Mouse (Mus musculus) midbrain, embryonic 15.5 days (tissue): ENCODE data around the gene Ttll9. TPM values are rescaled to one million over a fixed set of nuclear protein-coding genes. Genes with fewer than 3 reads are reported as not detected.

Source experiments
- ATAC-seq: fragments of 200-750 bp; cut with Nextera tagmentation; replicated peaks from 2 replicates; pipeline ENCODE4 v1.8.0; 2017; ENCODE audit warnings: moderate TSS enrichment
- H3K27ac ChIP-seq: fragments of 300-500 bp; sonication (generic); 2 replicates; pipeline ENCODE4 v1.5.1; 2015; ENCODE audit warnings: mild to moderate bottlenecking, inconsistent platforms
- H3K27me3 ChIP-seq: fragments of 300-500 bp; sonication (generic); replicated peaks from 2 replicates; pipeline ENCODE4 v1.6.1; 2015; ENCODE audit warnings: inconsistent platforms
- H3K36me3 ChIP-seq: fragments of 300-500 bp; sonication (generic); replicated peaks from 2 replicates; pipeline ENCODE4 v1.6.1; 2015; ENCODE audit warnings: inconsistent platforms
- H3K4me1 ChIP-seq: fragments of 300-500 bp; sonication (generic); 2 replicates; pipeline ENCODE4 v1.6.1; 2015; ENCODE audit warnings: inconsistent platforms
- H3K4me2 ChIP-seq: fragments of 300-500 bp; sonication (generic); 2 replicates; pipeline ENCODE4 v1.6.1; 2015; ENCODE audit warnings: inconsistent platforms, mild to moderate bottlenecking, moderate library complexity
- H3K4me3 ChIP-seq: fragments of 300-500 bp; sonication (generic); 2 replicates; pipeline ENCODE4 v1.5.1; 2015; ENCODE audit warnings: mild to moderate bottlenecking, inconsistent platforms
- H3K9ac ChIP-seq: fragments of 300-500 bp; sonication (generic); 2 replicates; pipeline ENCODE4 v1.6.1; 2015; ENCODE audit warnings: mild to moderate bottlenecking, inconsistent platforms
- H3K9me3 ChIP-seq: fragments of 300-500 bp; sonication (generic); 2 replicates; pipeline ENCODE4 v1.6.1; 2016; ENCODE audit warnings: inconsistent platforms
- WGBS: fragments of 180-500 bp; shearing (Covaris S2); methylation state at CpG from one replicate; pipeline ENCODE4 v1.1.7; 2015; ENCODE audit warnings: mixed read lengths; 5-methylcytosine and 5-hydroxymethylcytosine counted together
- polyA plus RNA-seq: library from polyadenylated mRNA; unstranded; fragments of >200 nt; fragmentation: Nextera tagmentation; extraction: Ambion mirVana; gene quantifications from 2 replicates; pipeline ENCODE4 v1.2.1, GENCODE M21; 2015

Ttll9 gene
- polyA plus RNA-seq, 1 experiment from 2014 or later: 8.8 TPM

DNA sequence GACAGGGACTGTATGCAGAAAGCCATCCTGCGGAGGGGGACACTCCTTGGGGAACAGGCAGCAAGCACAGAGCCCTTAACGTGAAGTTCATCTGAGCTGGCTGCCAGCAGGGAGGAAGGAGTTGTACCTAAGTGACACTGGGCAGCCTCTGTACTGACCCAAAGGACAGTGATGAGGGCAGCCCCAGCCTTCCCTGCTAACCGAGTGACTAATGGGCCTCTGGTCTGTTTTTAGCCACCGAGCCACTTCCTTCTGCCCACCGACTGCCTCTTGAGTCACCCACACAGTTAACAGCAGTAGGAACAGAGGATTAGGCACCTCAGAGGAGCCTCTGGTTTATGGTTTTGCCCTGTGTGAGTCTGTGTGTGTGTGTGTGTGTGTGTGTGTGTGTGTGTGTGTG is 34.9 kb upstream of the Ttll9 start:
- H3K27me3 ChIP-seq: no peaks in the 10 kb centered on the region
- WGBS: 68% methylated on average over 5 of the region's 5 CpGs
- H3K9me3 ChIP-seq: no peaks in the 10 kb centered on the region
- H3K4me1 ChIP-seq: no peaks in the 10 kb centered on the region
- H3K9ac ChIP-seq: no peak overlapping the region
- H3K4me3 ChIP-seq: no peak overlapping the region
- ATAC-seq: no peak
- H3K36me3 ChIP-seq: no peaks in the 10 kb centered on the region
- no peak overlapping the region for H3K27ac ChIP-seq
- H3K4me2 ChIP-seq: no peak overlapping the region

- Histone ChIP-seq H3K27ac (no peak overlapping the region), H3K9me3 (no peaks in the 10 kb centered on the region), H3K4me2 (no peak overlapping the region), H3K4me1 (no peaks in the 10 kb centered on the region), H3K27me3 (no peaks in the 10 kb centered on the region), H3K9ac (no peak overlapping the region), H3K36me3 (no peaks in the 10 kb centered on the region), H3K4me3 (no peak overlapping the region)
- WGBS: 57% methylated on average over 14 of the region's 14 CpGs
- no peak for ATAC-seq
Observed at GRCm38 (mm10) chr2:152928219-152928987, 33.9 kb upstream of the Ttll9 start.

- 71% methylated on average over 3 of the region's 3 CpGs for WGBS
- no peak for ATAC-seq
Observed at GRCm38 (mm10) chr2:152928988-152929370, 33.3 kb upstream of the Ttll9 start.

DNA sequence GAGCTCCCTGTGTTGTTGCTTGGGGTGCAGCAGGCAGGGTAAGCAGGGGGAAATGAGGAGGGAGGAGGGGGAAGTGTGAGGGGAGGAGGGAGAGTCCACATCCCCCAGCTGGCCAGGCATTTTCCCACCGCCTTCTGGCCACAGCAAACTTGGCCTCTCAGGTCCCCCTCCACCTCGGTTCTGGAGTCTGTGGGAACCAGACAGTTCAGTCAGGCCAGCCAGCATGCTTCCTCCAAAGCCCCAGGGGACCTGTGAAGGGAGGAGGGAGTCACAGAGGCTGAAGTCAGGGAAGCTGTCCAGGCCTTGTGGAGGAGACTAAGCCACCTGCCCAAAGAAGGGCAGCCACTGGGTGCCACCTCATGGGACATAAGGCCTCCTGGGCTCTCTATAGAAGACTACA is 32.0 kb upstream of the Ttll9 start:
- Histone ChIP-seq H3K9ac (no peak overlapping the region), H3K4me3 (no peak overlapping the region), H3K4me1 (no peaks in the 10 kb centered on the region), H3K4me2 (no peak overlapping the region), H3K9me3 (no peaks in the 10 kb centered on the region), H3K27me3 (no peaks in the 10 kb centered on the region), H3K36me3 (no peaks in the 10 kb centered on the region), H3K27ac (no peak overlapping the region)
- 41% methylated on average over 2 of the region's 2 CpGs for WGBS
- ATAC-seq: no peak

More at GRCm38 (mm10) chr2:152928988-152929370, 33.3 kb upstream of the Ttll9 start:
- H3K36me3 ChIP-seq: no peaks in the 10 kb centered on the region
- H3K4me2 ChIP-seq: no peak overlapping the region
- H3K27ac ChIP-seq: no peak overlapping the region
- H3K9ac ChIP-seq: no peak overlapping the region
- no peaks in the 10 kb centered on the region for H3K9me3 ChIP-seq
- no peaks in the 10 kb centered on the region for H3K4me1 ChIP-seq
- H3K27me3 ChIP-seq: no peaks in the 10 kb centered on the region
- H3K4me3 ChIP-seq: no peak overlapping the region

DNA sequence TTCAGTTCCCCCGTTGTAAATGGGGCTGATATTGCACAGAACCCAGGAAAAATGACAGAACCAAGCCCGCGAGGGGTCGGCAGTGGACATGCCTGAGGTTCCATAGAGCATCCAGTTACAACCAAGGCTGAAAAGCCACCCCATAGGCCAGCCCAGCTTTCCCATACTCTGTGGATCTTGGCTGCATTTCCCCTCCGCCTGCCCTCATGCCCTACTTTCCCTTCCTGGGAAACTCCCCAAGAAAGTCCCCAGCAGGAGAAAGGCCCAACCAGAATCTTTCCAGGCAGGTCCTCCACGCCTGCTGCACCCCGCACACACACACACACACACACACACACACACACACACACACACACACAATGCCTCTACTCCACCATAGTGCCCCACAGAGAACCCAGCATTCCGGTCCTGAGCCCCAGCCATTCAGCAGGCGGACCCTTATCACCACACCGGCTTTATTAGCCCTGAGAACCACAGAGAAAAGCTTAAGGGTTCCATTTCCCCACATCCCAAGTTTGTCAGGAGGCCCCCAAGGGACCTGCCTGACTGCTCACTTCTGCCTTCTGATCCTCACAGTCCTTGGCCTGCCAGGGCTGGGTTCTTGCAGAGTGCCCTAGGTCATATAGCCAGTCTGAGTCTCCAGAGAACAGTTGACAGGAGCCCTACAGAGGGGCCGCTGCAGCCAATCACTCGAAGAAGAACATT is 30.7 kb upstream of the Ttll9 start:
- no peaks in the 10 kb centered on the region for H3K36me3 ChIP-seq
- 0 out of 2 replicates have a peak, but pooled peaks cover 1% of the 10 kb centered on the region for H3K27me3 ChIP-seq
- no peak overlapping the region for H3K4me3 ChIP-seq
- 77% methylated on average over 12 of the region's 12 CpGs for WGBS
- H3K9ac ChIP-seq: no peak overlapping the region
- H3K27ac ChIP-seq: no peak overlapping the region
- no peaks in the 10 kb centered on the region for H3K9me3 ChIP-seq
- no peaks in the 10 kb centered on the region for H3K4me1 ChIP-seq
- no peak for ATAC-seq
- no peak overlapping the region for H3K4me2 ChIP-seq

DNA sequence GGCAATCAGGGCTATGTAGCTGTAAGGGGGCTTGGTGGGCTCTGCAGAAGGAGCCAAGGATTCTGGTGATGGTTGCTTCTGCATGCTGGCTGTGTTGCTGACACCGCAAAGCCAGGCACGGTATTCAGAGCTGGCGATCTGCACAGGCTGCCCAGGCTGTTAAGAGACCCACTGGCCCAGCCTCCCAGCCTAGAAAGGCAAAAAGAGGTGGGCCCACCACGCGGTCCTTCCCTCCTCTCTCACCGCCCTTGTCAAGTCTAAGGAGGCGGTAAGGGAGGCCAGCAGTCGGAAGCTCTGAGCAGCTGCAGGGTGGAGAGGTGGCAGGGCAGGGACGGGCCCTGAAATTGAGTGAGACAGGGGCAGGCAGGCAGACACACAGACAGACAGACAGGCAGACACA is 29.2 kb upstream of the Ttll9 start, which contains the start of gene Foxs1:
TSS of gene Foxs1 (minus strand) at position 161 of the 400 bp plus-strand sequence.
- no peaks in the 10 kb centered on the region for H3K9me3 ChIP-seq
- ATAC-seq: no peak
- no peak within 1 kb of the TSS for H3K4me3 ChIP-seq
- no peaks in the 10 kb centered on the region for H3K4me1 ChIP-seq
- 37% methylated on average over 9 of the region's 9 CpGs for WGBS
- H3K9ac ChIP-seq: no peak within 1 kb of the TSS
- H3K4me2 ChIP-seq: no peak within 1 kb of the TSS
- H3K36me3 ChIP-seq: no peaks in the 10 kb centered on the region
- 0 out of 2 replicates have a peak, but pooled peaks cover 3% of the 10 kb centered on the region for H3K27me3 ChIP-seq
- no peak within 1 kb of the TSS for H3K27ac ChIP-seq

GRCm38 (mm10) chr2:152933614-152934013 is 28.7 kb upstream of the Ttll9 start:
- WGBS: 34% methylated on average over 5 of the region's 5 CpGs

DNA sequence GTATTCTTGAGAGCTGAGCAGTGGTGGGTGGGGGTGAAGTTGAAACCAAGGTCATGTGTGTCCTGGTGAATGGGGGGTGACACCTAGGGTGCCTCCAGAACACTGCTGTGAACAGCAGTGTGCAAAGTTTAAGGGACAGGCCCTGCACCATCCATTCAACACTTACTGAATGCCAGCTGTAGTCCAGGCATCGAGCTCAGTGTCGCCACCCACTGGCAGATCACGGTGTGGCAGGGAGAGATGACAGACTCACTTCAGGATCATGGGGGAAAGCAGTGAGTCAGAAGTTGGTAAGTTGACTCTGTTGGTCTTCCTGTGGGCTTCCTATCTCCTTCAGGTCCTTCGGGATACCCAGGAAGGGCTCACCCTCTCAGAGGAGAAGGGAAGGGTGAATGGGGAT is 22.4 kb upstream of the Ttll9 start:
- H3K27ac ChIP-seq: no peak overlapping the region
- H3K27me3 ChIP-seq: peaks cover 43% of the 10 kb centered on the region
- no peaks in the 10 kb centered on the region for H3K36me3 ChIP-seq
- peaks cover 14% of the 10 kb centered on the region for H3K4me1 ChIP-seq
- ATAC-seq: no peak
- no peak overlapping the region for H3K4me2 ChIP-seq
- H3K9ac ChIP-seq: no peak overlapping the region
- 15% methylated on average over 4 of the region's 4 CpGs for WGBS
- H3K9me3 ChIP-seq: no peaks in the 10 kb centered on the region
- H3K4me3 ChIP-seq: no peak overlapping the region

More at GRCm38 (mm10) chr2:152933614-152934013, 28.7 kb upstream of the Ttll9 start:
- Histone ChIP-seq H3K4me3 (no peak overlapping the region), H3K9me3 (no peaks in the 10 kb centered on the region), H3K4me2 (no peak overlapping the region), H3K27me3 (0 out of 2 replicates have a peak, but pooled peaks cover 3% of the 10 kb centered on the region), H3K9ac (no peak overlapping the region), H3K4me1 (no peaks in the 10 kb centered on the region), H3K36me3 (no peaks in the 10 kb centered on the region), H3K27ac (no peak overlapping the region)
- ATAC-seq: no peak

DNA sequence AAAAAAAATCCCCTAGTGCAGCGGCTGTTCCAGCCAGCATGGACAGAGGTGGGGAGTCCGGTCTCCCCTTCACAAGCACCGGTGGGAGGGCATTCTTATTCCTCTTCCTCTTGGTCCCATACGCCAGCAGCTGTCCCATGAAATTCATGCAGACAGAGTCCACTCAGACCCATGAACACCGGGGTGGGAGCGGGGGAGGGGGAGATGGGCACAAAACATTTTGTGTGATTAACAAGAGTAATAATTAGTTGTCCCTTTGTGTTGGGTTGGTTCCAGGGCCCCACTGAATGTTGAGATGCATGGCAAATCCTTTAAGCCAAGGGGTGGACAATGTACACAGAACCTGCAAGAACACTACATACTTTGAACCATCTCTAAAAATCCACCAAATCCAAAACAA is 21.2 kb upstream of the Ttll9 start:
- H3K27me3 ChIP-seq: peaks cover 55% of the 10 kb centered on the region
- 75% methylated on average over 6 of the region's 6 CpGs for WGBS

DNA sequence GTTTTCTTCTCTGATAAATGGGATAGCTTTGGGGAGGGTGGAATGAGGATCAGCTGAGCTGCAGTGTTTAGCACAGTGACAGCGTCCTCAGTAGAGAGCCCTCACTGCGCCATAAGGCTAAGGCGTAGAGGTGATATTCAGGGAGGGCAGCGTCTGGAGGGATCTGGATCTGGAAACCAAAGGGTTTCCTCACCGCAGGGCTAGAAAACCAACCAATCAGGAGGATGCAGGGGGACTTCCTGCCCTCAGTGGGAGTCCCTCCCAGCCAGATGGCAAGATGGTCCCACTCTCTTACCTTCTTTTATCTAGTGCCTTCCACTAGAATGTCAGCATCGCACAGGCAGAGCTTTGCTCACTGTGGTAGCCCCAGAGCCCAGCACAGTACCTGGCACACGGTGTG is 20.5 kb upstream of the Ttll9 start:
- Histone ChIP-seq H3K9me3 (no peaks in the 10 kb centered on the region), H3K4me2 (no peak overlapping the region), H3K27ac (no peak overlapping the region), H3K36me3 (no peaks in the 10 kb centered on the region), H3K4me1 (peaks cover 14% of the 10 kb centered on the region), H3K4me3 (no peak overlapping the region), H3K9ac (no peak overlapping the region), H3K27me3 (peaks cover 52% of the 10 kb centered on the region)
- 0 out of 2 replicates have a peak, but pooled peaks have one; percentile 8 for ATAC-seq
- WGBS: 33% methylated on average over 7 of the region's 7 CpGs

More for the DNA sequence above, 21.2 kb upstream of the Ttll9 start:
- Histone ChIP-seq H3K36me3 (no peaks in the 10 kb centered on the region), H3K4me1 (peaks cover 14% of the 10 kb centered on the region), H3K27ac (no peak overlapping the region), H3K4me3 (no peak overlapping the region), H3K4me2 (no peak overlapping the region), H3K9ac (no peak overlapping the region), H3K9me3 (no peaks in the 10 kb centered on the region)
- ATAC-seq: no peak

- H3K36me3 ChIP-seq: no peaks in the 10 kb centered on the region
- H3K9me3 ChIP-seq: no peaks in the 10 kb centered on the region
- H3K4me3 ChIP-seq: peak overlapping the region; percentile 47
- H3K4me2 ChIP-seq: peak overlapping the region; percentile 97
- H3K9ac ChIP-seq: peak overlapping the region; percentile 43
- no peak overlapping the region for H3K27ac ChIP-seq
- 1% methylated on average over 64 of the region's 65 CpGs for whole genome bisulfite sequencing
- peaks cover 14% of the 10 kb centered on the region for H3K4me1 ChIP-seq
- peak; percentile 32; the same call in 1 of the 2 replicates for ATAC-seq
- H3K27me3 ChIP-seq: peaks cover 52% of the 10 kb centered on the region
Observed at GRCm38 (mm10) chr2:152942898-152943515, 19.3 kb upstream of the Ttll9 start.

GRCm38 (mm10) chr2:152943568-152943967 is 18.7 kb upstream of the Ttll9 start:
- Histone ChIP-seq H3K9ac (0 out of 2 replicates have a peak overlapping the region, but pooled peaks have one; percentile 43), H3K9me3 (no peaks in the 10 kb centered on the region), H3K27me3 (peaks cover 52% of the 10 kb centered on the region), H3K4me1 (peaks cover 14% of the 10 kb centered on the region), H3K27ac (no peak overlapping the region), H3K4me2 (peak overlapping the region; percentile 97), H3K4me3 (peak overlapping the region; percentile 47), H3K36me3 (no peaks in the 10 kb centered on the region)
- whole genome bisulfite sequencing: 4% methylated on average over 8 of the region's 8 CpGs
- ATAC-seq: peak; percentile 37; the same call in 1 of the 2 replicates
